Comparison of ENCODE assay signal across 8 mouse cellular contexts in genomic region chr11:95415931-95416330, GRCm38 (mm10). TPM values are rescaled to one million over a fixed set of nuclear protein-coding genes. Genes with fewer than 3 reads are reported as not detected.
DNase-seq lines count a peak whose midpoint lies in the region; ATAC-seq and TF ChIP-seq lines count a peak whose summit lies in the region.

No protein-coding gene starts in this region.

- H3K4me1 ChIP-seq in kidney, postnatal 0 days (replicated peaks; ENCODE audit: insufficient read depth, low read length): peaks cover 7% of the 10 kb centered on the region; the same call in 1 of the 2 replicates
- peaks cover 29% of the 10 kb centered on the region for H3K4me1 ChIP-seq in hindbrain, embryonic 13.5 days (replicated peaks)
- H3K4me1 ChIP-seq in midbrain, embryonic 15.5 days: peaks cover 26% of the 10 kb centered on the region

- H3K9ac ChIP-seq in kidney, postnatal 0 days (ENCODE audit: low read depth, low read length): no peak overlapping the region
- H3K9ac ChIP-seq in hindbrain, embryonic 13.5 days: peak overlapping the region; percentile 60
- no peak overlapping the region for H3K9ac ChIP-seq in midbrain, embryonic 15.5 days

- no peaks in the 10 kb centered on the region for H3K9me3 ChIP-seq in kidney, postnatal 0 days (replicated peaks; ENCODE audit: low read length)
- no peaks in the 10 kb centered on the region for H3K9me3 ChIP-seq in hindbrain, embryonic 13.5 days
- no peaks in the 10 kb centered on the region for H3K9me3 ChIP-seq in midbrain, embryonic 15.5 days

- H3K27ac ChIP-seq in kidney, postnatal 0 days: no peak overlapping the region
- no peak overlapping the region for H3K27ac ChIP-seq in hindbrain, embryonic 13.5 days
- no peak overlapping the region for H3K27ac ChIP-seq in midbrain, embryonic 15.5 days

- no peak for TF ChIP-seq CTCF in kidney, postnatal 0 days (IDR thresholded peaks at IDR 0.05; ENCODE audit: low read depth)

- H3K4me2 ChIP-seq in kidney, postnatal 0 days (ENCODE audit: low read length): peak overlapping the region; percentile 87; the same call in 1 of the 2 replicates
- H3K4me2 ChIP-seq in hindbrain, embryonic 13.5 days: peak overlapping the region; percentile 76
- peak overlapping the region; percentile 69 for H3K4me2 ChIP-seq in midbrain, embryonic 15.5 days

- H3K36me3 ChIP-seq in kidney, postnatal 0 days (ENCODE audit: insufficient read depth, low read length): no peaks in the 10 kb centered on the region
- H3K36me3 ChIP-seq in hindbrain, embryonic 13.5 days: no peaks in the 10 kb centered on the region
- H3K36me3 ChIP-seq in midbrain, embryonic 15.5 days (replicated peaks): no peaks in the 10 kb centered on the region

- no peak for DNase-seq in kidney, postnatal 0 days (ENCODE audit: low spot score)
- no peak for DNase-seq in kidney, adult 8-10 months
- DNase-seq in c-Kit-positive CD71-negative TER-119-negative erythroid progenitor cells, embryonic 14.5 days (ENCODE audit: low read depth): peak; percentile 19
- DNase-seq in c-Kit-positive CD71-positive TER-119-positive erythroid progenitor cells, embryonic 14.5 days (ENCODE audit: low spot score): no peak
- no peak for DNase-seq in layer of hippocampus, adult 11-12 months (ENCODE audit: low spot score)

- no peak for ATAC-seq in kidney, postnatal 0 days (replicated peaks; ENCODE audit: low FRiP score, low read depth)
- no peak for ATAC-seq in hindbrain, embryonic 13.5 days (ENCODE audit: low FRiP score)
- ATAC-seq in midbrain, embryonic 15.5 days (replicated peaks): no peak
- ATAC-seq in erythroid progenitor cell, adult 5-6 weeks (replicated peaks; ENCODE audit: low FRiP score, poor library complexity, severe bottlenecking): no peak

- no peaks in the 10 kb centered on the region for H3K27me3 ChIP-seq in kidney, postnatal 0 days (ENCODE audit: insufficient read depth, low read length)
- H3K27me3 ChIP-seq in hindbrain, embryonic 13.5 days: no peaks in the 10 kb centered on the region
- H3K27me3 ChIP-seq in midbrain, embryonic 15.5 days (replicated peaks): no peaks in the 10 kb centered on the region; the same call in 1 of the 2 replicates

- no peak overlapping the region for H3K4me3 ChIP-seq in kidney, postnatal 0 days (replicated peaks; ENCODE audit: low read depth, low read length)
- H3K4me3 ChIP-seq in hindbrain, embryonic 13.5 days: no peak overlapping the region
- H3K4me3 ChIP-seq in midbrain, embryonic 15.5 days: no peak overlapping the region

RNA-seq across cellular contexts. Expression of gene Spop, which starts 2.1 kb away (rescaled TPM):
- 77.8 and 90.8 TPM in 2 replicates for polyA plus RNA-seq in kidney, postnatal 0 days (2015; fragmentation: Nextera tagmentation; extraction: Ambion mirVana)
- polyA plus RNA-seq in hindbrain, embryonic 13.5 days (2015; fragmentation: Nextera tagmentation; extraction: Ambion mirVana): 221 and 226 TPM in 2 replicates
- 208 and 234 TPM in 2 replicates for polyA plus RNA-seq in midbrain, embryonic 15.5 days (2015; fragmentation: Nextera tagmentation; extraction: Ambion mirVana)
- total RNA-seq in erythroid progenitor cell, adult 5-6 weeks (2015; ENCODE audit: low replicate concordance): 57.3 and 75.5 TPM in 2 replicates
- total RNA-seq in erythroid progenitor cell, adult 5-6 weeks (2017; ENCODE audit: low replicate concordance): 61.7 and 70.0 TPM in 2 replicates

RNA-seq across cellular contexts. Expression of gene Slc35b1, which starts 31.4 kb away (rescaled TPM):
- 103 and 104 TPM in 2 replicates for polyA plus RNA-seq in kidney, postnatal 0 days (2015; fragmentation: Nextera tagmentation; extraction: Ambion mirVana)
- 133 and 135 TPM in 2 replicates for polyA plus RNA-seq in hindbrain, embryonic 13.5 days (2015; fragmentation: Nextera tagmentation; extraction: Ambion mirVana)
- 143 TPM in 2 replicates for polyA plus RNA-seq in midbrain, embryonic 15.5 days (2015; fragmentation: Nextera tagmentation; extraction: Ambion mirVana)
- total RNA-seq in erythroid progenitor cell, adult 5-6 weeks (2015; ENCODE audit: low replicate concordance): 35.0 and 42.3 TPM in 2 replicates
- 38.7 and 50.4 TPM in 2 replicates for total RNA-seq in erythroid progenitor cell, adult 5-6 weeks (2017; ENCODE audit: low replicate concordance)
